Mouse (Mus musculus) testis, postnatal 10 days (tissue): ENCODE results near the gene Best2.
A peak's percentile ranks its signal among the peaks of the same experiment; 100 is the strongest.

ENCODE experiments used
- DNase-seq: peaks from one replicate; pipeline ENCODE4 v3.0.0; 2021; ENCODE audit warnings: low spot score

Gene Best2

GRCm38 (mm10) chr8:84966603-84967002 lies 47.7 kb downstream of the Best2 start:
- no peak for DNase-seq

- peak; percentile 91 for DNase-seq
Observed at GRCm38 (mm10) chr8:84965731-84966291, 48.5 kb downstream of the Best2 start.

DNA sequence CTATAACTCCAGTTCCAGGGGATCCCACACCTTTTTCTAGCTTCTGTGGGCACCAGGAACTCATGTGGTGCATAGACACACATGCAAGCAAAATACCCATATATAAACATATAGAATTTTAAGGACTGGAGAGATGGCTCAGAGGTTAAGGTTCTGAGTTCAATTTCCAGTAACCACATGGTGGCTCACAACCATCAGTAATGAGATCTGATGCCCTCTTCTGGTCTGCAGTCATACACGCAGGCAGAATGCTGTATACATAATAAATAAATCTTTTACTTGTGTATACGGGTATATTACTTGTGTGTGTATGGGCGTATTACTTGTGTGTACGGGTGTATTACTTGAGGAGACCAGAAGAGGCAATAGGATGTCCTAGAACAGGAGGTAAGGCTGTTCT lies 50.4 kb downstream of the Best2 start:
- DNase-seq, result no peak

- DNase-seq, result peak; percentile 59
Observed at GRCm38 (mm10) chr8:84959811-84960210, 54.5 kb downstream of the Best2 start.
